Mouse (Mus musculus) myocyte (in vitro differentiated cells): ENCODE measurements around the gene Myt1l. TPM values are rescaled to one million over a fixed set of nuclear protein-coding genes. Genes with fewer than 3 reads are reported as not detected.

Source experiments
- H3K27me3 ChIP-seq: one replicate; pipeline ENCODE4 v1.6.1; 2011; ENCODE audit not compliant: control insufficient read depth, insufficient read depth, insufficient read length
- H3K36me3 ChIP-seq: one replicate; pipeline ENCODE4 v1.6.1; 2011; ENCODE audit not compliant: control insufficient read depth, insufficient read depth
- H3K4me2 ChIP-seq: one replicate; pipeline ENCODE4 v1.6.1; 2011; ENCODE audit warnings: low read depth, control low read depth
- H3K4me3 ChIP-seq: one replicate; pipeline ENCODE4 v1.5.1; 2011; ENCODE audit warnings: mild to moderate bottlenecking, control low read depth, moderate library complexity
- H3K79me2 ChIP-seq: one replicate; pipeline ENCODE4 v1.6.1; 2011; ENCODE audit not compliant: control insufficient read depth, insufficient read depth
- H3ac ChIP-seq: one replicate; pipeline ENCODE4 v1.6.1; 2011; ENCODE audit not compliant: control insufficient read depth, insufficient read length
- CEBPB ChIP-seq: IDR thresholded peaks from 2 replicates; pipeline ENCODE4 v1.6.1; 2011; ENCODE audit warnings: mild to moderate bottlenecking, moderate library complexity; ENCODE audit not compliant: poor library complexity, insufficient read depth, severe bottlenecking
- E2F4 ChIP-seq: IDR thresholded peaks from one replicate; pipeline ENCODE4 v1.6.1; 2011; ENCODE audit warnings: mild to moderate bottlenecking, control low read depth, moderate library complexity; ENCODE audit not compliant: insufficient read depth
- MAX ChIP-seq: IDR thresholded peaks from one replicate; pipeline ENCODE4 v1.6.1; 2011; ENCODE audit warnings: low read depth, mild to moderate bottlenecking, control low read depth
- MYOD1 ChIP-seq, 3 experiments: IDR thresholded peaks; one replicate each; pipeline ENCODE4 v1.6.1; 2011; ENCODE audit warnings: control low read depth in 2 of 3, low read depth in 2 of 3, mild to moderate bottlenecking in 2 of 3, moderate library complexity in 1 of 3; ENCODE audit not compliant: insufficient read length in 2 of 3, control insufficient read depth in 1 of 3
- MYOG ChIP-seq, 3 experiments: IDR thresholded peaks; one replicate each; pipeline ENCODE4 v1.6.1; 2011; ENCODE audit warnings: control low read depth in 2 of 3, low read depth in 2 of 3, mild to moderate bottlenecking in 2 of 3; ENCODE audit not compliant: insufficient read length in 2 of 3, control insufficient read depth in 1 of 3, insufficient read depth in 1 of 3
- POLR2A ChIP-seq: IDR thresholded peaks from one replicate; pipeline ENCODE4 v1.6.1; 2011; ENCODE audit warnings: low read depth, mild to moderate bottlenecking, control low read depth, moderate library complexity; ENCODE audit not compliant: insufficient read length
- POLR2AphosphoS2 ChIP-seq: IDR thresholded peaks from one replicate; pipeline ENCODE4 v1.6.1; 2011; ENCODE audit warnings: low read depth, control low read depth; ENCODE audit not compliant: insufficient read length
- REST ChIP-seq: IDR thresholded peaks from one replicate; pipeline ENCODE4 v1.6.1; 2011; ENCODE audit warnings: mild to moderate bottlenecking, control low read depth, moderate library complexity; ENCODE audit not compliant: insufficient read depth, insufficient read length
- SRF ChIP-seq: IDR thresholded peaks from one replicate; pipeline ENCODE4 v1.6.1; 2011; ENCODE audit warnings: low read depth; ENCODE audit not compliant: control insufficient read depth, insufficient read length
- TCF12 ChIP-seq: IDR thresholded peaks from one replicate; pipeline ENCODE4 v1.6.1; 2011; ENCODE audit warnings: mild to moderate bottlenecking, control low read depth; ENCODE audit not compliant: poor library complexity, insufficient read depth, severe bottlenecking
- TCF3 ChIP-seq: IDR thresholded peaks from one replicate; pipeline ENCODE4 v1.6.1; 2011; ENCODE audit warnings: low read depth, control low read depth; ENCODE audit not compliant: insufficient read length
- USF1 ChIP-seq: IDR thresholded peaks from one replicate; pipeline ENCODE4 v1.6.1; 2011; ENCODE audit warnings: low read depth, mild to moderate bottlenecking, control low read depth, moderate library complexity
- polyA plus RNA-seq: library from polyadenylated mRNA; unstranded; fragments of >200 nt; fragmentation: generic; extraction: Trizol; gene quantifications from one replicate; pipeline ENCODE4 v1.2.1, GENCODE M21; 2012; ENCODE audit warnings: missing spikeins

Myt1l gene
- polyA plus RNA-seq, 1 experiment, result 0.01 TPM

GRCm38 (mm10) chr12:29965016-29965415, 436.8 kb downstream of the Myt1l start:
- H3ac ChIP-seq, result no peak overlapping the region
- no peaks in the 10 kb centered on the region for H3K36me3 ChIP-seq
- no peaks in the 10 kb centered on the region for H3K27me3 ChIP-seq
- peaks cover 52% of the 10 kb centered on the region for H3K79me2 ChIP-seq
- no peak overlapping the region for H3K4me2 ChIP-seq
- no peak overlapping the region for H3K4me3 ChIP-seq
- TF ChIP-seq MYOG (IDR thresholded peaks at IDR 0.05; ENCODE audit: control insufficient read depth in 1 of 3, insufficient read depth in 1 of 3, insufficient read length in 2 of 3, low read depth in 2 of 3), result peak in 1 of 3 experiments; percentile 11
- no peak for TF ChIP-seq REST
- no peak for TF ChIP-seq SRF
- TF ChIP-seq POLR2A, result no peak

- Histone ChIP-seq H3ac (no peak overlapping the region), H3K4me2 (no peak overlapping the region), H3K36me3 (peaks cover 8% of the 10 kb centered on the region), H3K4me3 (no peak overlapping the region), H3K27me3 (no peaks in the 10 kb centered on the region), H3K79me2 (peaks cover 28% of the 10 kb centered on the region)
- TF ChIP-seq POLR2A (no peak), REST (no peak), USF1 (no peak), POLR2AphosphoS2 (no peak), MYOD1 (IDR thresholded peaks at IDR 0.05; ENCODE audit: control insufficient read depth in 1 of 3, insufficient read length in 2 of 3, low read depth in 2 of 3) (no peak), SRF (no peak), MYOG (IDR thresholded peaks at IDR 0.05; ENCODE audit: control insufficient read depth in 1 of 3, insufficient read depth in 1 of 3, insufficient read length in 2 of 3, low read depth in 2 of 3) (no peak), TCF3 (no peak), E2F4 (no peak), MAX (no peak), CEBPB (no peak), TCF12 (no peak)
Observed at GRCm38 (mm10) chr12:29971795-29972464, 443.7 kb downstream of the Myt1l start.

- Histone ChIP-seq H3K27me3 (no peaks in the 10 kb centered on the region), H3ac (no peak overlapping the region), H3K79me2 (peaks cover 22% of the 10 kb centered on the region), H3K4me2 (no peak overlapping the region), H3K36me3 (peaks cover 8% of the 10 kb centered on the region), H3K4me3 (no peak overlapping the region)
- TF ChIP-seq SRF (no peak), USF1 (no peak), POLR2AphosphoS2 (no peak), TCF3 (no peak), CEBPB (no peak), MYOG (IDR thresholded peaks at IDR 0.05; ENCODE audit: control insufficient read depth in 1 of 3, insufficient read depth in 1 of 3, insufficient read length in 2 of 3, low read depth in 2 of 3) (no peak), MYOD1 (IDR thresholded peaks at IDR 0.05; ENCODE audit: control insufficient read depth in 1 of 3, insufficient read length in 2 of 3, low read depth in 2 of 3) (no peak), POLR2A (no peak), E2F4 (no peak), TCF12 (no peak)
Observed at GRCm38 (mm10) chr12:29972533-29972932, 444.3 kb downstream of the Myt1l start.
